20 mouse cellular contexts compared by ENCODE assay signal in the genomic region with DNA sequence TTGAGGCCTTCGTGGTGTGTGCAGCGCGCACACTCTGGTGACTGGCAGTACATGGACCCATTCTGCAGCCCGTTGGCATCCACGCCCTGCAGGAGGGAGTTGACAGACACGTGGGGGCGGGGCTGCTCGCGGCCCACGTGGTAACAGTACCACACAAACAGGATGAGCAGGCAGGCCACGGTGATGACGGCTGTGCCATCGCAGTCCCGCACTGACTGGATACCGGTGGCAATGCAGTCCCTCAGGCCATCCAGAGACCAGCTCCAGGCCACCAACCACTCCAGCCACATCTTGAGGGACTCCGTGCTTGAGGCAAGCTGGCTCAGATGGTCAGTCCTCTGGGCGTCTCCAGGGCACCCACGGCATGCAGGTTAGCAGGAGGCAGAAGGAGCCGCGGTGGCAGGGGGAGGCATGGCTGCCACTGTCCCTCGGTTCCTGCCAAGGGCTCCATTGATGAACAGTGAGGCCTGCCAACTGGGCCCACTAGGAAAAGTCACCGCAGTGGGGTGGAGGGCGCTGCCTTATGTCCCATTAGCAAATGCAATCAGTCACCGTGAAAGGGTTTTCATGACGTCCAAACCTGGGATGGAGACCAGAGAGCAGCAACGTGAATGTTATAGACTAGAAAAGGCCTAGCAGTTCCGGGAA. TPM values are rescaled to one million over a fixed set of nuclear protein-coding genes. Genes with fewer than 3 reads are reported as not detected.
DNase-seq lines count a peak whose midpoint lies in the region; ATAC-seq and TF ChIP-seq lines count a peak whose summit lies in the region.
"Had no signal": no experiment of that assay in that cellular context is flagged by ENCODE, and none has a peak within 500 bp of the region (broad histone marks: within the 10 kb centered on the region; RNA-seq: fewer than 3 reads in every experiment).

No protein-coding gene starts in this region.

- H3K4me3 ChIP-seq in forebrain, embryonic 13.5 days, result no peak overlapping the region
- no peak overlapping the region for H3K4me3 ChIP-seq in forebrain, embryonic 12.5 days (replicated peaks)
- no peak overlapping the region for H3K4me3 ChIP-seq in midbrain, embryonic 11.5 days (ENCODE audit: low read depth, low read length)
- no peak overlapping the region for H3K4me3 ChIP-seq in midbrain, postnatal 0 days (ENCODE audit: low read depth, low read length)
- H3K4me3 ChIP-seq in ES-E14 (ENCODE audit: insufficient read depth in 1 of 2, low read depth in 1 of 2, low read length in 2 of 2, poor library complexity in 1 of 2, severe bottlenecking in 1 of 2), result peak overlapping the region in 1 of 2 experiments; percentile 50; a peak in 2 of 4 replicates
- H3K4me3 ChIP-seq: embryonic facial prominence, embryonic 13.5 days had no signal

- no peak for ATAC-seq in forebrain, embryonic 13.5 days
- ATAC-seq in forebrain, embryonic 12.5 days (ENCODE audit: low FRiP score), result no peak
- ATAC-seq in midbrain, embryonic 11.5 days (ENCODE audit: low FRiP score), result no peak
- no peak for ATAC-seq in midbrain, postnatal 0 days (ENCODE audit: low FRiP score)
- ATAC-seq: intestine, postnatal 0 days; liver, postnatal 0 days had no signal

- H3K27me3 ChIP-seq in forebrain, embryonic 13.5 days, result no peaks in the 10 kb centered on the region
- no peaks in the 10 kb centered on the region; the same call in 1 of the 2 replicates for H3K27me3 ChIP-seq in forebrain, embryonic 12.5 days
- no peaks in the 10 kb centered on the region for H3K27me3 ChIP-seq in midbrain, embryonic 11.5 days (ENCODE audit: control insufficient read depth, insufficient read depth, low read length)
- no peaks in the 10 kb centered on the region for H3K27me3 ChIP-seq in midbrain, postnatal 0 days (ENCODE audit: insufficient read depth, low read length)

- H3K36me3 ChIP-seq in forebrain, embryonic 13.5 days (ENCODE audit: poor library complexity, severe bottlenecking), result peaks cover 51% of the 10 kb centered on the region
- H3K36me3 ChIP-seq in forebrain, embryonic 12.5 days (replicated peaks), result peaks cover 27% of the 10 kb centered on the region
- 0 out of 2 replicates have a peak, but pooled peaks cover 2% of the 10 kb centered on the region for H3K36me3 ChIP-seq in midbrain, embryonic 11.5 days (ENCODE audit: control insufficient read depth, insufficient read depth, low read length)
- H3K36me3 ChIP-seq in midbrain, postnatal 0 days (ENCODE audit: insufficient read depth, low read length), result peaks cover 13% of the 10 kb centered on the region
- no peaks in the 10 kb centered on the region for H3K36me3 ChIP-seq in ES-E14 (ENCODE audit: control insufficient read depth, insufficient read depth, low read length, poor library complexity, severe bottlenecking)

- WGBS in forebrain, embryonic 13.5 days, result 64% methylated on average over 27 of the region's 27 CpGs
- 76% methylated on average over 27 of the region's 27 CpGs for WGBS in forebrain, embryonic 12.5 days
- 68% methylated on average over 27 of the region's 27 CpGs for WGBS in midbrain, embryonic 11.5 days
- 75% methylated on average over 27 of the region's 27 CpGs for WGBS in midbrain, postnatal 0 days

- 0 out of 2 replicates have a peak overlapping the region, but pooled peaks have one; percentile 5 for H3K4me2 ChIP-seq in forebrain, embryonic 13.5 days
- no peak overlapping the region for H3K4me2 ChIP-seq in forebrain, embryonic 12.5 days
- no peak overlapping the region for H3K4me2 ChIP-seq in midbrain, embryonic 11.5 days
- no peak overlapping the region for H3K4me2 ChIP-seq in midbrain, postnatal 0 days (ENCODE audit: low read depth, low read length, poor library complexity, severe bottlenecking)
- H3K4me2 ChIP-seq: embryonic facial prominence, embryonic 13.5 days had no signal

- no peak overlapping the region for H3K27ac ChIP-seq in forebrain, embryonic 13.5 days
- H3K27ac ChIP-seq in forebrain, embryonic 12.5 days, result no peak overlapping the region
- no peak overlapping the region for H3K27ac ChIP-seq in midbrain, embryonic 11.5 days (ENCODE audit: low read depth, low read length)
- no peak overlapping the region for H3K27ac ChIP-seq in midbrain, postnatal 0 days (ENCODE audit: low read depth, low read length)
- H3K27ac ChIP-seq in ES-E14 (ENCODE audit: insufficient read depth, low read depth, low read length, poor library complexity, severe bottlenecking), result no peak overlapping the region
- H3K27ac ChIP-seq: embryonic facial prominence, embryonic 13.5 days had no signal

- peak; percentile 73 for DNase-seq in midbrain, embryonic 11.5 days (ENCODE audit: low spot score, missing footprints)
- no peak for DNase-seq in midbrain, postnatal 0 days (ENCODE audit: low spot score)
- DNase-seq in ES-E14 (ENCODE audit: low read depth, low spot score), result no peak
- peak; percentile 54 to 68 for DNase-seq in cerebellum, postnatal 25 days
- DNase-seq in adrenal gland, postnatal 25 days, result no peak
- DNase-seq: kidney, postnatal 14 days; liver, postnatal 0 days; lung, postnatal 4 days had no signal

- no peaks in the 10 kb centered on the region for H3K9me3 ChIP-seq in forebrain, embryonic 13.5 days (replicated peaks)
- no peaks in the 10 kb centered on the region for H3K9me3 ChIP-seq in forebrain, embryonic 12.5 days
- no peaks in the 10 kb centered on the region for H3K9me3 ChIP-seq in midbrain, embryonic 11.5 days (ENCODE audit: control insufficient read depth, low read length)
- no peaks in the 10 kb centered on the region for H3K9me3 ChIP-seq in midbrain, postnatal 0 days (ENCODE audit: low read length)
- no peaks in the 10 kb centered on the region for H3K9me3 ChIP-seq in ES-E14 (ENCODE audit: control insufficient read depth, insufficient read depth, low read depth, low read length)
- H3K9me3 ChIP-seq: embryonic facial prominence, embryonic 13.5 days had no signal

- peaks cover 65% of the 10 kb centered on the region for H3K4me1 ChIP-seq in forebrain, embryonic 13.5 days
- H3K4me1 ChIP-seq in forebrain, embryonic 12.5 days, result peaks cover 43% of the 10 kb centered on the region
- peaks cover 11% of the 10 kb centered on the region; the same call in 1 of the 2 replicates for H3K4me1 ChIP-seq in midbrain, embryonic 11.5 days (ENCODE audit: control insufficient read depth, insufficient read depth, low read length)
- peaks cover 15% of the 10 kb centered on the region for H3K4me1 ChIP-seq in midbrain, postnatal 0 days (ENCODE audit: insufficient read depth, low read length)
- H3K4me1 ChIP-seq in ES-E14 (ENCODE audit: control insufficient read depth in 2 of 2, insufficient read depth in 2 of 2, low read length in 2 of 2, poor library complexity in 1 of 2), result peaks cover 0 to 8% of the 10 kb centered on the region in 2 experiments; a peak in 1 of 4 replicates

- no peak overlapping the region for H3K9ac ChIP-seq in forebrain, embryonic 13.5 days
- no peak overlapping the region for H3K9ac ChIP-seq in forebrain, embryonic 12.5 days
- H3K9ac ChIP-seq in midbrain, embryonic 11.5 days (ENCODE audit: low read length), result no peak overlapping the region
- H3K9ac ChIP-seq in midbrain, postnatal 0 days (replicated peaks; ENCODE audit: low read length, poor library complexity, severe bottlenecking), result no peak overlapping the region
- 0 out of 2 replicates have a peak overlapping the region, but pooled peaks have one; percentile 8 for H3K9ac ChIP-seq in ES-E14 (ENCODE audit: insufficient read depth, low read depth, low read length, poor library complexity, severe bottlenecking)
- H3K9ac ChIP-seq: embryonic facial prominence, embryonic 13.5 days; liver, postnatal 0 days had no signal

- in situ Hi-C loops in ES-E14 (cut with MboI; ENCODE audit: low sequenced_read_pairs in 2 of 2, unreplicated experiment in 2 of 2), result no loop called here

- no peak for TF ChIP-seq CTCF in midbrain, postnatal 0 days (IDR thresholded peaks at IDR 0.05)

RNA-seq across cellular contexts. Expression of gene Asphd2, which starts 2.9 kb away (rescaled TPM):
- polyA plus RNA-seq in forebrain, embryonic 13.5 days (2015; fragmentation: Nextera tagmentation; extraction: Ambion mirVana), result 21.4 and 23.8 TPM in 2 replicates
- polyA plus RNA-seq in forebrain, embryonic 12.5 days (2016; fragmentation: Nextera tagmentation; extraction: Ambion mirVana), result 38.6 and 57.3 TPM in 2 replicates
- polyA plus RNA-seq in midbrain, embryonic 11.5 days (2014; fragmentation: Nextera tagmentation; extraction: Ambion mirVana), result 35.4 and 48.3 TPM in 2 replicates
- total RNA-seq in midbrain, postnatal 0 days (2014; rRNA removed), result 167 and 192 TPM in 2 replicates
- polyA plus RNA-seq in midbrain, postnatal 0 days (2015; fragmentation: Nextera tagmentation; extraction: Ambion mirVana), result 153 and 162 TPM in 2 replicates
- 4.6 and 7.2 TPM in 2 replicates for total RNA-seq in ES-E14 (2012; rRNA removed)
- total RNA-seq in adrenal gland, postnatal 25 days (2021), result 1.4 and 2.5 TPM in 2 replicates
- total RNA-seq: neutrophil, adult 5-6 weeks had no signal

RNA-seq across cellular contexts. Expression of gene Gm6583, which starts 36.0 kb away (rescaled TPM):
- 0.18 and 0.23 TPM in 2 replicates for polyA plus RNA-seq in forebrain, embryonic 13.5 days (2015; fragmentation: Nextera tagmentation; extraction: Ambion mirVana)
- polyA plus RNA-seq in forebrain, embryonic 12.5 days (2016; fragmentation: Nextera tagmentation; extraction: Ambion mirVana), result 0.22 and 0.31 TPM in 2 replicates
- polyA plus RNA-seq in midbrain, embryonic 11.5 days (2014; fragmentation: Nextera tagmentation; extraction: Ambion mirVana), result not detected in 2 replicates
- total RNA-seq in midbrain, postnatal 0 days (2014; rRNA removed), result not detected in 2 replicates
- polyA plus RNA-seq in midbrain, postnatal 0 days (2015; fragmentation: Nextera tagmentation; extraction: Ambion mirVana), result 0.12 TPM in 1 of 2 replicates, not detected in the other
- total RNA-seq in ES-E14 (2012; rRNA removed), result 0.16 and 0.18 TPM in 2 replicates
- total RNA-seq in adrenal gland, postnatal 25 days (2021), result 0.36 TPM in 1 of 2 replicates, not detected in the other
- total RNA-seq: adrenal gland, postnatal 14 days; gastrocnemius, adult 8-10 months; heart, postnatal 25 days; layer of hippocampus, postnatal 36 days; neutrophil, adult 5-6 weeks had no signal
- polyA plus RNA-seq: urinary bladder, adult 2 months had no signal

RNA-seq across cellular contexts. Expression of gene Hps4, which starts 48.9 kb away (rescaled TPM):
- polyA plus RNA-seq in forebrain, embryonic 13.5 days (2015; fragmentation: Nextera tagmentation; extraction: Ambion mirVana), result 28.9 and 33.0 TPM in 2 replicates
- 36.1 and 37.3 TPM in 2 replicates for polyA plus RNA-seq in forebrain, embryonic 12.5 days (2016; fragmentation: Nextera tagmentation; extraction: Ambion mirVana)
- polyA plus RNA-seq in midbrain, embryonic 11.5 days (2014; fragmentation: Nextera tagmentation; extraction: Ambion mirVana), result 28.5 and 31.9 TPM in 2 replicates
- 34.9 and 41.1 TPM in 2 replicates for total RNA-seq in midbrain, postnatal 0 days (2014; rRNA removed)
- 36.1 and 36.4 TPM in 2 replicates for polyA plus RNA-seq in midbrain, postnatal 0 days (2015; fragmentation: Nextera tagmentation; extraction: Ambion mirVana)
- total RNA-seq in ES-E14 (2012; rRNA removed), result 19.5 and 30.8 TPM in 2 replicates
- 32.8 and 36.7 TPM in 2 replicates for total RNA-seq in adrenal gland, postnatal 25 days (2021)

RNA-seq across cellular contexts. Expression of gene Srrd, which starts 49.0 kb away (rescaled TPM):
- 47.3 and 57.6 TPM in 2 replicates for polyA plus RNA-seq in forebrain, embryonic 13.5 days (2015; fragmentation: Nextera tagmentation; extraction: Ambion mirVana)
- polyA plus RNA-seq in forebrain, embryonic 12.5 days (2016; fragmentation: Nextera tagmentation; extraction: Ambion mirVana), result 47.3 and 50.0 TPM in 2 replicates
- 46.0 and 46.8 TPM in 2 replicates for polyA plus RNA-seq in midbrain, embryonic 11.5 days (2014; fragmentation: Nextera tagmentation; extraction: Ambion mirVana)
- 60.5 and 69.6 TPM in 2 replicates for total RNA-seq in midbrain, postnatal 0 days (2014; rRNA removed)
- polyA plus RNA-seq in midbrain, postnatal 0 days (2015; fragmentation: Nextera tagmentation; extraction: Ambion mirVana), result 49.0 and 59.3 TPM in 2 replicates
- total RNA-seq in ES-E14 (2012; rRNA removed), result 25.8 and 32.0 TPM in 2 replicates
- 22.4 and 29.1 TPM in 2 replicates for total RNA-seq in adrenal gland, postnatal 25 days (2021)

RNA-seq across cellular contexts. Expression of gene Gm6588, which starts 57.4 kb away (rescaled TPM):
- 0.68 and 1.1 TPM in 2 replicates for polyA plus RNA-seq in forebrain, embryonic 13.5 days (2015; fragmentation: Nextera tagmentation; extraction: Ambion mirVana)
- 0.57 and 0.65 TPM in 2 replicates for polyA plus RNA-seq in forebrain, embryonic 12.5 days (2016; fragmentation: Nextera tagmentation; extraction: Ambion mirVana)
- polyA plus RNA-seq in midbrain, embryonic 11.5 days (2014; fragmentation: Nextera tagmentation; extraction: Ambion mirVana), result not detected in 2 replicates
- total RNA-seq in midbrain, postnatal 0 days (2014; rRNA removed), result not detected in 2 replicates
- polyA plus RNA-seq in midbrain, postnatal 0 days (2015; fragmentation: Nextera tagmentation; extraction: Ambion mirVana), result 0.29 and 0.39 TPM in 2 replicates
- total RNA-seq in ES-E14 (2012; rRNA removed), result 0.09 TPM in 1 of 2 replicates, not detected in the other
- total RNA-seq in adrenal gland, postnatal 25 days (2021), result not detected in 2 replicates
- total RNA-seq: adrenal gland, postnatal 14 days; gastrocnemius, adult 8-10 months; heart, postnatal 25 days; layer of hippocampus, postnatal 36 days; neutrophil, adult 5-6 weeks had no signal
- polyA plus RNA-seq: forebrain, embryonic 11.5 days; intestine, postnatal 0 days; limb, embryonic 14.5 days; liver, postnatal 0 days; urinary bladder, adult 2 months had no signal

Comparison
In these comparisons a context has a peak if more than half of its experiments do, and no peak if none do; other contexts are left out.
1. DNase-seq: peak in midbrain, embryonic 11.5 days (single experiment) and cerebellum, postnatal 25 days (2 of 2); none in midbrain, postnatal 0 days (single experiment), ES-E14 (single experiment) and adrenal gland, postnatal 25 days (single experiment).